Mouse (Mus musculus): ENCODE results near the gene Tmbim6.

- TF ChIP-seq POLR2A (IDR thresholded peaks at IDR 0.05; ENCODE audit: borderline replicate concordance, insufficient read depth, low read length) (no peak), CTCF (IDR thresholded peaks at IDR 0.05; ENCODE audit: borderline replicate concordance, insufficient read depth, low read depth, low read length) (no peak)
These were observed 17.1 kb upstream of the Tmbim6 start for GRCm38 (mm10) chr15:99375581-99375980.

All from cerebellum, adult 2 months (tissue).